Mouse (Mus musculus): ENCODE results near the gene P3h4.
A peak's percentile ranks its signal among the peaks of the same experiment; 100 is the strongest.

P3h4 gene

GRCm38 (mm10) chr11:100408076-100408834, 6.4 kb downstream of the P3h4 start:
- DNase-seq (ENCODE audit: low read depth), result peak; percentile 61

- no peak for DNase-seq (ENCODE audit: low read depth)
Observed at GRCm38 (mm10) chr11:100406995-100407705, 7.5 kb downstream of the P3h4 start.

GRCm38 (mm10) chr11:100406273-100406672, 8.4 kb downstream of the P3h4 start:
- no peak for DNase-seq (ENCODE audit: low read depth)

- no peak for DNase-seq (ENCODE audit: low read depth)
Observed at GRCm38 (mm10) chr11:100404456-100405074, 10.1 kb downstream of the P3h4 start.

GRCm38 (mm10) chr11:100403445-100404134, 11.0 kb downstream of the P3h4 start:
- no peak for DNase-seq (ENCODE audit: low read depth)

- DNase-seq (ENCODE audit: low read depth), result no peak
Observed at GRCm38 (mm10) chr11:100402682-100403081, 12.0 kb downstream of the P3h4 start.

- no peak for DNase-seq (ENCODE audit: low read depth)
Observed at GRCm38 (mm10) chr11:100402240-100402639, 12.4 kb downstream of the P3h4 start.

GRCm38 (mm10) chr11:100400842-100401241, 13.8 kb downstream of the P3h4 start:
- no peak for DNase-seq (ENCODE audit: low read depth)

GRCm38 (mm10) chr11:100399727-100400538, 14.7 kb downstream of the P3h4 start:
- DNase-seq (ENCODE audit: low read depth), result no peak

- peak; percentile 34 for DNase-seq (ENCODE audit: low read depth)
Observed at GRCm38 (mm10) chr11:100399320-100399719, 15.3 kb downstream of the P3h4 start.

GRCm38 (mm10) chr11:100398517-100398916, 16.1 kb downstream of the P3h4 start:
- no peak for DNase-seq (ENCODE audit: low read depth)

- DNase-seq (ENCODE audit: low read depth), result peak; percentile 88
Observed at GRCm38 (mm10) chr11:100397600-100398389, 16.8 kb downstream of the P3h4 start, which contains the start of gene Jup. TSS of gene Jup (minus strand) at chr11:100397763.

- DNase-seq (ENCODE audit: low read depth), result no peak
Observed at GRCm38 (mm10) chr11:100396886-100397599, 17.6 kb downstream of the P3h4 start.

GRCm38 (mm10) chr11:100395861-100396631, 18.6 kb downstream of the P3h4 start:
- no peak for DNase-seq (ENCODE audit: low read depth)

GRCm38 (mm10) chr11:100395200-100395599, 19.4 kb downstream of the P3h4 start:
- no peak for DNase-seq (ENCODE audit: low read depth)

GRCm38 (mm10) chr11:100394353-100395074, 20.1 kb downstream of the P3h4 start:
- no peak for DNase-seq (ENCODE audit: low read depth)

- no peak for DNase-seq (ENCODE audit: low read depth)
Observed at GRCm38 (mm10) chr11:100393733-100394132, 20.9 kb downstream of the P3h4 start.

- DNase-seq (ENCODE audit: low read depth), result no peak
Observed at GRCm38 (mm10) chr11:100392958-100393357, 21.7 kb downstream of the P3h4 start.

All from induced T-regulatory cell, adult 2 months (primary cell).